In the genomic region with DNA sequence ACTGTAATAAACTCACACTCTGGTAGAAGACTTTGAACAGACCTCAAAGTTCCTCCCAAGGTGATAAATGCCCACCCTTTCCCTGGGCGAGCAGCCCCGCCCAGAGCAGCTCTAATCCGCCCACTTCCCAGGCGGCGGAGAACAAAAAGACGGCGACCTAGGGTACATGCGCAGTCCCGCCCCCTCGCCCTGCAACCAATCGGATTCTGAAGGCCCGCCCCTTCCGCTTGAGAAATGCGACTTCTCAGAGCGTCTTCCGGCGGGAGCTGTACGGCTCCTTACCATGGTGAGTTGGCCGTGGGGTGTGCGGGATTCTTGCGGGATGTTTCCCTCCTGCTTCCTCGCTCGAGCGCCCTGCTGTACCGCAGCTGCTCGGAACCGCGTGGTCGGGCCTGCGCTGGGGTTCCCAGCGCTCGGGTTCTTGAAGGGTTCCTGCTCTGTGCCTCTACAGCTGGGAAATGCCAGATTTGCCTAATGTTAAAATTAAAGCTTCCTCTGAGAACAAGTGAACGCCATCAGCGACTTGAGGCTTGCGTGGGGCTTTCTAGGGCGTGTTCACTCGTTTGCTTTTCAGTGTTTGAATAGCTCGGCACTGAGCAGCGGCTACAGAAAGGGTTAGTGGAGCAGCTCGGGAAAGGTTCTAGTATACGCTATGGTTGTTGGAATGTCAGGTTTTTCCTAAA, we compare ENCODE assay signal across 8 mouse cellular contexts. TPM values are rescaled to one million over a fixed set of nuclear protein-coding genes. Genes with fewer than 3 reads are reported as not detected.
A peak's percentile ranks its signal among the peaks of the same experiment; 100 is the strongest.
DNase-seq lines count a peak whose midpoint lies in the region; ATAC-seq lines count a peak whose summit lies in the region.

Slc30a6 (plus strand) TSS at position 226 of the 683 bp plus-strand sequence.

- no peaks in the 10 kb centered on the region for H3K9me3 ChIP-seq in hindbrain, embryonic 15.5 days

- H3K4me2 ChIP-seq in hindbrain, embryonic 15.5 days: peak within 1 kb of the TSS; percentile 70

- H3K27ac ChIP-seq in hindbrain, embryonic 15.5 days (replicated peaks): peak within 1 kb of the TSS; percentile 93

- DNase-seq in T-cell, adult 2 months (ENCODE audit: low spot score): peak; percentile 95
- peak; percentile 97 for DNase-seq in cerebellum, postnatal 36 days
- peak; percentile 96 to 98 for DNase-seq in frontal cortex, postnatal 36 days (ENCODE audit: low spot score in 2 of 2)
- DNase-seq in left cerebral cortex, adult 11 months (ENCODE audit: low spot score): peak; percentile 94
- DNase-seq in lung, postnatal 4 days: peak; percentile 96
- DNase-seq in retina, postnatal 7 days (ENCODE audit: low read depth, low spot score): peak; percentile 94
- DNase-seq in urinary bladder, adult 2 months (ENCODE audit: low spot score): peak; percentile 87

- peak; percentile 99 for ATAC-seq in hindbrain, embryonic 15.5 days (ENCODE audit: low FRiP score, low read depth)

- WGBS in hindbrain, embryonic 15.5 days: under 1% methylated on average over 41 of the region's 41 CpGs

- H3K27me3 ChIP-seq in hindbrain, embryonic 15.5 days: no peaks in the 10 kb centered on the region

- H3K36me3 ChIP-seq in hindbrain, embryonic 15.5 days: 0 out of 2 replicates have a peak, but pooled peaks cover 4% of the 10 kb centered on the region

- H3K4me3 ChIP-seq in hindbrain, embryonic 15.5 days: peak within 1 kb of the TSS; percentile 83

- H3K4me1 ChIP-seq in hindbrain, embryonic 15.5 days (replicated peaks): peaks cover 17% of the 10 kb centered on the region

- H3K9ac ChIP-seq in hindbrain, embryonic 15.5 days: peak within 1 kb of the TSS; percentile 96

RNA-seq across cellular contexts. Expression of gene Slc30a6, which starts in this region (rescaled TPM):
- 30.1 and 32.2 TPM in 2 replicates for polyA plus RNA-seq in hindbrain, embryonic 15.5 days (2015; fragmentation: Nextera tagmentation; extraction: Ambion mirVana)
- polyA plus RNA-seq in urinary bladder, adult 2 months (2012; rRNA removed): 26.5 and 27.8 TPM in 2 replicates

Comparison
In these comparisons a context has a peak if more than half of its experiments do, and no peak if none do; other contexts are left out.
1. Peak in every context shown above with its lines: DNase-seq, ATAC-seq, H3K4me3 ChIP-seq and H3K27ac ChIP-seq.